Mouse (Mus musculus) neural tube, embryonic 10.5 days (tissue): Measurements from ENCODE around the gene Bcl11a.
A peak's percentile ranks its signal among the peaks of the same experiment; 100 is the strongest.

Experiments
- DNase-seq: peaks from one replicate; pipeline ENCODE4 v3.0.0-alpha.2; 2017; ENCODE audit warnings: low spot score; ENCODE audit errors: extremely low spot score

The Bcl11a gene

DNA sequence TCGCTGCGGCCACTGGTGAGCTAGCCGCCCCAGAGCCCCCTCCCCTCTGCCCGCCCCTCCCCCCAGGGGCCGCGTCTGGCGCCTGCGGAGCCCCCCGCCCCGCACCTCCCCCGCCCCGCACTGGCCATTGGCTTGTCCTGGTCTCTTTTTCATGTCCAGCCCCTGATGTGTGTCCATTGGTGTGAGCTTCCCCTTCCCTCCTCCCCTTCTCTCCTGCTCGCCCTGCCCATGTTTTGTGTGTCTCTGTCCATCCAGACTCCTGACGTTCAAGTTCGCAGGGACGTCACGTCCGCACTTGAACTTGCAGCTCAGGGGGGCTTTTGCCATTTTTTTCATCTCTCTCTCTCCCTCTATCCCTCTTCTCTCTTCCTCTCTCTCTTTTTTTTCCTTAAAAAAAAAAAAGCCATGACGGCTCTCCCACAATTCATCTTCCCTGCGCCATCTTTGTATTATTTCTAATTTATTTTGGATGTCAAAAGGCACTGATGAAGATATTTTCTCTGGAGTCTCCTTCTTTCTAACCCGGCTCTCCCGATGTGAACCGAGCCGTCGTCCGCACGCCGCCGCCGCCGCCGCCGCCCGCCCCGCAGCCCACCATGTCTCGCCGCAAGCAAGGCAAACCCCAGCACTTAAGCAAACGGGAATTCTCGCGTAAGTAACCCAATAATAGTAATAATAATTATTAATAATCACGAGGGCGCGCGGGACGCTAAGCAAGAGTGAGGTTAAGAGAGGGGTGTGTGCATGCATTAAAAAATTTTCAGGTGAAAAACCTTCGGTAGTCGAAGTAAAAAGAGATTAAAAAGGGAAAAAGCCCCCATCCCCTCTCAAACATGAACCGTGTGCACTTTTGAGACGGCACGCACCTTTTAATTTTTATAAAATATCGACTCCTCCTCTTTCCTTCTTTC lies at the start of gene Bcl11a:
Gene Bcl11a (plus strand): TSS at position 262 of the 911 bp plus-strand sequence.
- DNase-seq, result peak; percentile 84

DNA sequence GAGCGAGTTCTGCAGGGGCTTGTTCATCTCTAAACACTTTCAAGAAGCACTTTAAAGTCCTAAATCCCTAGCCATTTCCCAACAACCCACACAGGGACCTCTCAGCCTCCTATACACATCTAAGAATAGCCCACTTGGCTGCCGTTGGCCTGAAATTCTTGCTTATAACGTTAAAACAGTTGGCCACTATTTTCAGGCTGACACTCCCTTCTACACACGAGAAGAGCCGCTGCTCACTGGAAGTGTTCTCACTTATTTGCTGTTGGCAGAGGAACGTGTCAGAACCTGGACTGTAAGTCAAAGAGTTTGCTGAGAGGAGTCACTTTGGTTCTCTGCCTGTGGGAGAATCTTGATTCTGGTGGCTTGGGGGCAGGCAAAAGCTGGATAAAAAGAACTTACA lies 33.8 kb upstream of the Bcl11a start:
- DNase-seq, result no peak

DNA sequence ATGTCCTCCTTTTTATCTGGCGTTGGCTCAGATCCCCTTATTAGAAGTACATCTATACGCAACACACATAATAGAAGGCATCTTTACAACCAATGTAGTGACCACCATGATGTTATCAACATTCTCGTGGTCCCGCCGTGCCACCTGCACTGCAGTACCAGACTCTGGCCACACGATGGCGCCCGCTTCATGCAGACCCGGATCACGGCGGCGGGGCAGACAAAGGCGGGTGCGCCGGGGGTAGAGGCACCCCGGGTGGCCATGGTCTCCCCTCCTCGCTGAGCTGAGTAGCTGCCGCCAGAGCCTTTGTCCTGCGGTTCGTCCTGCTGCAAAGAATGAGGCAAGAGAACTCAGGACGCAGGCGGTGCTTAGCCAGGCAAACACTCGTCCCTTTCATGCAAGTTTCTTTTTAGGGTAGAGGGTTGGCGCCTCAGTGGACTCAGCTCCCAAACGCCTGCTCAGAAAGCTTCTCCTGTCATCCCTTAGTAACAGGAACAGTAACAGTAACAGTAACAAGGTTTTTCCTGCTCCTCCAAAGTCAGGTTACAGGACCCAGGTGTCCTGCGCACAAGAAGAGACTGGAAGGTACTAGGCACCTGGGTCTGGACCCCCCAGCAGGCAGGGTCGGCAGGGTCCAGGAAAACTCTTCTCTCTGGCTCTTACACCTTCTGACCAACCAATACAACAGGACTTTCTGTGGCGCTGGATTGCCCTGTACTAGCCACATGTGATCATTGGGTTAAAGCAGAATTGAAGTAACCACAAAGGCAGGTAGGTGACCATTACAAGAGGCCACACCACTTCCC lies 28.4 kb upstream of the Bcl11a start:
- peak; percentile 94 for DNase-seq

DNA sequence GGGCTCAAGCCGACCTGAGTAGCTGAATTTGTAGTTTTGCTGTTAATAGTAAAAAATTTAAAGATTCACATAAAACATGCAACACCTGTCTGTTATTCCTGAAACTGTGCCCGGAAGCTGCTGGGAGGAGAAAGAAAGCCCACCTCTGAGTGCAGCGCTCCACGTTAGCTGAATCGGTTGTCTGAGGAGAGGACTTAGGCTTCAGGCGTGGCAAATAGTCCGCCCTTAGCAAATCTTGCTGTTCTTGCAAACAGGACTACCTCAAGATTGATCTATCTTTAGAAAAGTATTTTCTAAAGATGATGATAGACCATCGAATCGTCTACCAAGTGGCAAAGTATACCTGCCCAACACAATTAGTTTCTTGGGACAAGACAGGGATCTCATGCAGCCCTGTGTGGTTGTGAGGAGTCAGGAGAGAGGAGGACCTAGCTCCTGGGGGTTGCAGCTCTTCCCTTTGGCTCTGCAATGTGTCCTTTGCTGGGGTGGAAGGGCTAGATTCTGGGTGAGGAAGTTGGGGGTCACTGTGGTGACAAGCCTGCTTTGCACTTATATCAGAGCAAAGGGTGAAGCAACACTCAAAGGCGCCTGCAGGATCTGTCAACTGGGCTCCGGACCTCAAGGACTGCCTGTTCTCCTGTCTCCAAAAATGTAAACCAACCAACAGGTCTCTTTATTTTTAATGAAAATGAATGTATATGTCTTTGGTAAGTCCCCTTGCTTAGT lies 27.7 kb upstream of the Bcl11a start:
- no peak for DNase-seq

DNA sequence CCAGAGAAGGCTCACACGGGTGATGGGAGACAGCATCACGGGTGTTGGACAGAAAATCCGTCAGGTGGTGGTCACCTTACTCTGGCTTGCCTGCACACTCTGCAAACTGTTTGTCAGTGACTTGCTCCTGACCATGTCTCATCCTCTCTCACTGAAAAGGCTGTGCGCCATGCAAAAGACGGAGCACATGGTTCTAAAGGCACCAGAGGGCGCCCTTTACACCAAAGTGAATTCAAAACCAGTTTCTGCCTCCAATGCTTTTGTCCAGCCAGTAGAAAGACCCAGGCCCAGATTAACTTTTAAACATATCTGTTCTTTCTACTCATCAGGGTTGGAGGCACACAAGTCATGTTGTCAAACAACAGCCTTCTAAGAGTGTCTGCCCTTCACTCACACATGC lies 25.0 kb upstream of the Bcl11a start:
- DNase-seq, result peak; percentile 35

DNA sequence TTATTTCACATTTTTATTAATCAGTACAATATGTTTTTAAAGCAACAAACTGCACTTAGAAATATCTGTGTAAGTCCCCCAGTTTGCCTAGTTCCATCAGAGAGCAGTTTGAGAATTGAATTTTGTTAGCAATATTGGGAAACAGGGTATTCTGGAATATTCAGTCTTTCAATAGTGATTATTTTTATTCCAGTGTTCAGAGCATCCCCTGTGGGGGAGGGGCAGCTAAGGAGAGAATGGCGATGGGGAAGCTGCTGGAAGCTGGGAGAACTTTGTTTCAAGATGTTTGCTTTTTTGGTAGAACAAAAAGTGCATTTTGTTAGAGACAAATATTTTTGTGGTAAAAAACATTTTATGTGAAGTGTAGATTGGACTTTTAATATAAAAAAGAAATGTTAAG lies 18.7 kb upstream of the Bcl11a start:
- DNase-seq, result no peak

DNA sequence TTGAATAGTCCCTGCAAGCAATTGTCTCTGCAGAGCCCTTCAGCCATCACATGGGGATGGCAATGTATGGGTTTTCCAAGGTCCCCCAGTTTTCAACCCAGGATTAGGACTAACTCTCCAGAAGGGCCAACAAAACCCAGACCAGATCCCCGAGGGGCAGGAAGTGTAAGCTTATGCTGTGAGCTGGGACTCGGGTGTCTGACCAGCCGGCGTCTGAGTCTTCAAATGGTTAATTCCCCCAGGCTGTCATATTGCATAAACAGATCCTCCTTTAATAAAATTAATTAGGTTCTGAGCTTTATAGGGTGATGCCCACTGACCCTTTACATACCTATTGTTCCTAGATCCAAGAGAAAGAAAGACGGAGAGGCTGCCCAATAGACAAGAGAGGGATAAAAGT lies 17.4 kb upstream of the Bcl11a start:
- DNase-seq, result peak; percentile 30

DNA sequence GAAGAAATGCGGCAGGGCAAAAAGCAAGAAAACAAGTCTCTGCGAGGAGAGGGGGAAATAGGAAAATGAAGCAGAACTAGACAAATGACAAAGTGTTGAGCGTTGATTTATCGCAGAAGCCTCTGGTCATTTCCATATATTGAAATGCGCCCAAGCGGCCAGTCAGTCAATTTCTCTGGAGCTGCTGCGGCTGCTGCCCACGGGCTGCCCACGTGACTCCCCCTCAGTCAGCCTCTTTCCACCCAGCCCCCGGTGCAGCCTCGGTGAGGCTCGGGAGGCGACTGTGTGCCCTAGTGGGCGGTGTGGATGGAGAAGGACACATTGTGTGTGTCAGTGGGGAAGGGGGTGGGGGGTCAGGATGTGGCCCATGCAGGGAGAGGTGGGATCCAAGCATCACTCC lies 16.0 kb upstream of the Bcl11a start:
- DNase-seq, result peak; percentile 58

DNA sequence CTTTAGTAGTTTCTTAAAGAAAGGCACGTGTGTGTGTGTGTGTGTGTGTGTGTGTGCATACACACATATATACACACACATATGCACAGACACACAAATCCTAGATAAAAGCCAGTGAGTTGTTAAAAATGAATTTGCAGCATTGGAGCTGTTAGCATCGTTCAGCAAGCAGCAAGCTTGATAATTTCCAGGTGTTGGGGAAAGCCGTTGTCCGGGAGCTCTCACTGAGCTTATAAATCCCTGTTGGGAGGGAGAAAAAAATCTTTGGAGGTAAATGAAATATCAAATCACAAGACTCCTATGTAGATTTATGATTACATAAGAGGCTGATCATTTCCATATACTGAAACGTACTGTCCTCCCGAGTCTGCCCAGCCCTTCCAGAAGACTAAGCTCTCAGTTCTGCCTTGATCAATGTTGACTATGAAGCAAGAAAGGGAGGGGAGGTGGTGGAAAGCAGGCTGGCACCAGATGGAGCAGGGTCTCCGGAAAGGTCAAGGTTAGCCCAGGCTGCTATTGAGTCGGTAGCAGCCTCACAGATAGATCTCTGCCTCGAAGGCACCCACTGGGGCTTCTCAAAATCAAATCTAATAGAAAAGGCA lies 15.3 kb upstream of the Bcl11a start:
- peak; percentile 52 for DNase-seq

DNA sequence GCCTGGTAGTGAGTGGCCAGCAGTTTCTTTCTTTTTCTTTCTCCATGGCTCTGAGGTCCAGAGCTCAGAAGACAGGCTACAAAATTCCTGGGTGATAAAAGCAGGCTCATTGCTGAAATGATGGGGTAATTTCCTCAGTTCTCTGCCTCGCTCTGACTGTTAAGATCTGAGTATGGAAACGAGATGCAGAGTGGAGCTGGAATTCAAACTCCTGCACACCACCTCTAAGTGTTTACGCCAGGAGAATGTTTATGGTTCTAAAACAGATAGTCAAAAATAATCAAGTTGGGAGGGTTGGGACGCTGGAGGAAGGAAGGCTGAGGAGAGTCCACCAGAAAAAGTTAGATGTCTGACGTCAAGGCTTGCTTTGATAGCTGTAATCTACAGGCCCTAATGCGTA lies 13.6 kb upstream of the Bcl11a start:
- no peak for DNase-seq

DNA sequence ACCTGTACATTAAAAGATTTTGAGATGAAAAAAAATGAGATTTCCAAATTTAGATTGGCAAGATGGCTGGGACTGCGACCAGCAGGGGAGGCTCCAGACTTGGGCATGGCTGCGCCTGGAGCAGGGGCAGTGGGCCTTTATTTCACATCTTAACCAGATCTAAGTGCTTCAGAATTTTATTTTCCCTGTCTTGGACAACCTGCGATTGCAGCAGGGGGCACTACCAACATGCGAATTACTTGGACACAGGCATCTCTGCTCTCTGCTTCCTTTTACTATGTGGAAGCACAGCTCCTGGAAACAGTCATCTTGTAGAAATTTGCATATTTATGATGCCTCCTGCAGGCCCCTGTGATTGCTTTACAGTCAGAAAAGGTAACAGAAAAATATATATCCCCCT lies 12.5 kb upstream of the Bcl11a start:
- DNase-seq, result no peak

DNA sequence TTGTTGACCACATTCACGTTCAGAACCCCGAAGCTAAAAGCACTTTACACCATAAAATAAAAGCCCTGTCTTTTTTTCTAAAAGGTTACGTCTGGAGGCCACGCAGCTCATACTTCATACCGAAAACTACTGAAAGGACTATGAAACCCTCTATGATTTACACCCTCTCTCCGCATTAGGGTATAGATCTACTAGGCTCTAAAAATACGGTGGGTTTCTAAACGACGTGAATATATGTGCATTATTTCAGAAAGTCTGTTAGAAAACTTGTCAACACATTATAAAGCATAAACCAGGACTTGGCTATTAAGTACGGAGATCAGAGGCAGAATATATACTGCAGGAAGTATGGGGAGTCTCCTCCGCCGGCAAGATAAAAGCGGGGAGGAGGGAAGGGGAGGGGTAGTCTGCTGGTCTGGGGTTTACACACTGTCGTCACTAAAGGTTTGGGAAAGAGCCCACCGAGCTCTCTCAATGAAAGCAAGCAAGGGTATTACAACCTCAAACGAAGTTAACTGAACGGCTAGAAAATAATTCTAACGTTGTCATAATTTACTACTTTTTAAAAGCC lies 3.8 kb upstream of the Bcl11a start:
- DNase-seq, result no peak

DNA sequence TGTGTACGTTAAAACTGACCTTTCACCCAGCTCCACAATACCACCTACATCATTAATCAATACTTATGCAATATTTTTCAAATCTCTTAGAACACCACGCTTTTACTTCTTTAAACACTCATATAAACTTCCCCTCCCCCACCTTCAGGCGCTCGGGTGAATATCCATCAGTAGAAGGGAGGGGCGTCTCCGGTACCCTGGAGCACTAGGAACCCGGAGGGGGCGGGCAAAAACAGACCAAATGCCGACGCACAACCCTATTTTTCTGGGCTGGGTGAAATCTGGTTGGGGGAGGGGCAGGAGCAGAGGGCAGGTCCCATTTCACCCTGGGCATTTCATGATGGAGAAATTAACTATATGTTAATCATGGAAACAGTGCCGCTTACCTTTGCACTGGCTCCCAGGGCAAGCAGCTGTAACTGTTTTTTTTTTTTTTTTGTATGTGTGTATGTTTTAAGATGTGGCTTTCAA lies 3.2 kb upstream of the Bcl11a start, which contains the start of gene A830031A19Rik:
Gene A830031A19Rik (minus strand): TSS at position 421 of the 471 bp plus-strand sequence.
- DNase-seq, result no peak

DNA sequence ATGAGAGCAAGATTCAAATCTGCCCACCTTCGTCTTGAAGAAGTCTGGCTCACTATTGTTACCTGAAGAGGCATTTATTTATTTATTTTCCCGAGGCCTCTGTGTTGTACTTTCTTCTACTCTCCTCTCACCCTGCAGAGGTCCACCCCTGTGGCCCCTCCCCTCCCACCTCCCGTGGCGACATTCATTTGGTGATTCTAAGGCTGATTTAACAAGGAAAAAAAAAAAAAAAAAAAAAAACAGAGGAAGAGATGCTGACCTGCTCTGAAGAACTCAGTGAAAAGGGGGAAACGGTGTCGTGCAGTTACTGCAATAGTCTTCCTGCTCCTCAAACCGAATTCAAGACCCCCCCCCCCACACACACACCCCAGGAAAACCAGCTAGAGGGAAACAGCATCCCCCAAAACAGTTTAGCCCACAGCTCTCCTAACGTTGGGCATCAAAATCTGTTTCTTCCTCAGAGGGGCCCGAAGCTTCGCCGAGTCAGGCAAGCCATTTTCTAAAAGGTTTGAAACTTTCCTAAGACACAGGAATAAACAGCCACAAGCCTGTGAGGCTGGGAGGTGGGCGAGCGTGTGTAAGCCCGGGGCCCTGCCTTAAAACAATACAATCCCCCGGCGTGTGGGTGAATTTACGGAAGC lies 2.2 kb upstream of the Bcl11a start:
- peak; percentile 53 for DNase-seq

DNA sequence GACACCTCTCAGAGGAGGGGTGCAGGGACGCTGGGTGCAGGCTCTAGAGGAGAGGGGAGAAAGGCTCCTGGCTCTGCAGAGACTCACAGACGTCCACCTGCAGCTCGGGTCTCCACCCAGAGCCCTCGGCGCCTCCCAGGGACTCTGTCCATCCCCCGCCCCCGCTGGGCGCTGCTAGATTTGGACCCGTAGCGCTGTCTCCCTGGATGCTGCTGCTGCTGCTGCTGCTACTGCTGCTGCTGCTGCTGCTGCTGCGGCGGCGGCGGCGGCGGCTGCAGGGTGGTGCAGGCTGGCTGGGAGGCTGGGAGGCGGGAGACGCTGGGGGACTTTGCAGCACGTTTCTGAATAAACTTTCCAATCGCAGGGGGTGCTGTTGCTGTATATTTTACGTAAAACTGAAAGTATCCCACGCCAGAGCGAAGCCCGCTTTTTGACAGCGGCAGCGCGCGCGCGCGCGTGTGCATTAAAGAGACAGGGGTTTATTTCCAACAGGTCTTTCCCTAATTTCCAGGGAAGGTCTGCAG lies 1.7 kb upstream of the Bcl11a start:
- peak; percentile 81 for DNase-seq

DNA sequence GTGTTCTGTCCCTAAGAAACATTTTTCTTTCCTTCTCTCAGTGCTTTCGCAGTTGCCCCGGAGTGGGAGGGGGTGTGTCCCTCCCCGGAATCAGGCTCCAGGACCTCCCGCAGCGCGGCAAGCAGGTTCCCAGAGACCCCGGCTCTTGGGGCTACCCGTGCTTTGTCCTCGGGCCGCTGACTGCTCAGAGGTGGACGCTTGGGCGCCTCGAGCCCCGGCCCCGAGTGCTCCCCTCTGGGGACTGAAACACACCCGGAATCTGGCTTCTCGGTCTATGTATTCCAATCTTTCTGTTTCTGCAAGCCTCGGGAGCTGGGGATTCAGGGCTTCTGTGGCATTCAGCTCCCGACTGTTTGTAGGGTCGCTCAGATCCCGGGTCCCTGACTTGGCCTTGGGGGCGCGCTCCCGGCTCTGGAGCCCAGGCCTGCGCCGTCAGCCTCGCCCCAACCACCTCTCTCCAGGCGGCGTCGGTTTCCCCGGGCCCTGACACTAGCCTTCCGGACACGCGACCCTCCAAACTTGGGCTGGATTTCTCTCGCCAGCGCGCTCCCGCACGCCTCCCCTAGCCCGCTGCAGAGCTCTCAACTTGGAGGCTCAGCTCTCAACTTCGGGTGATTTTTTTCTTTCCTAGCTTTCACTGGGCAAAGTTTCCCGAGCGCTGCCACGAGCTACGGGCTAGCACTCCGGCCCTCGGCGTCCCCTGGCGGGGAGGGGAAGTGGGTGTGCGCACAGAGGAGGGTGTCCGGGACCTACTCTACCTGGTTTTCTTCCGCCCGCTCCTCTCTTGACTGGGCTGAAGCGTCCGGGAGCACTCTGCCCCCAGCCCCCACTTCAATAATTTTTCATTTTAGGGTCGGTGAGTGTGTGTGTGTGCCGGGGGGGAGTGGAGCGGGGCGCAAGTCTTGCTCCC lies 780 bp upstream of the Bcl11a start:
- DNase-seq, result peak; percentile 79

DNA sequence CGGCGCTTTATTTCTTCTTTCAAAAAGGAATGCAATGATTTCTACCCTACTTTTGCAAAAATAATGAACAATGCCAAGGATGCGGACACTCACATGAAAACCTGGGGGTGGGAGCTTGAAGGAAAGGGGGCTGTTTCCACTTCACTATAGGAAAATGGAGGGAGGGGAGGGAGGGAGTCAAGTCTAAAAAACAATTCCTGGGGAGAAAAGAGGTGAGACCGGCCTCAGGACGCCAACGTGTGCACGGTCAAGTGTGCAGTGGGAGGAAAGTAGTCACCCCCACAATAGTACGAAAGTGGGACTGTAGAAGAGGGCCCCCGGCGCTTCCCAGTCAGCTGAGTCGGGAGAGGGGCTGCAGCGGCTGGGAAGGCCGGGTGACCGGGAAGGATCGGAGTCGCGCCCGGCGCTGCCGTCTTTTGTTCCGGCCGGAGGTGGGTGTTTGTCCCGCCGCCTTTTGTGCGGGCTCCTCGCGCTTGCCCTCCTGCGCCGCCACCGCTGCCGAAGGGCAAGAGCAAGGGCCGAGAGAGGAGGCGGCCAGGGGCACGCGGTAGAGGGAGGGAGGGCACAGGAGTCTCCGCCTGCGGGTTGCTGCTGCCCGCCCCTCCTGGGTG lies 955 bp downstream of the Bcl11a start:
- DNase-seq, result peak; percentile 76
